Mouse (Mus musculus): ENCODE data around the gene Sval1.

Sval1 gene

GRCm38 (mm10) chr6:41951330-41951729, at the start of gene Sval1:
Gene Sval1, plus strand, starts transcription at chr6:41951630.
- DNase-seq (ENCODE audit: low read depth in 1 of 2, low spot score in 2 of 2): no peak

GRCm38 (mm10) chr6:41911625-41912024, 39.8 kb upstream of the Sval1 start:
- no peak for DNase-seq (ENCODE audit: low read depth in 1 of 2, low spot score in 2 of 2)

- DNase-seq (ENCODE audit: low read depth in 1 of 2, low spot score in 2 of 2): no peak
Observed at GRCm38 (mm10) chr6:41914883-41915282, 36.5 kb upstream of the Sval1 start.

GRCm38 (mm10) chr6:41967840-41968239, 16.4 kb downstream of the Sval1 start, which contains the start of gene Sval3:
Gene Sval3, plus strand, starts transcription at chr6:41968140.
- DNase-seq (ENCODE audit: low read depth in 1 of 2, low spot score in 2 of 2): no peak
